Mouse (Mus musculus) bone marrow, adult 2 months (tissue): Measurements from ENCODE around the gene Macrod2. TPM values are rescaled to one million over a fixed set of nuclear protein-coding genes. Genes with fewer than 3 reads are reported as not detected.
A peak's percentile ranks its signal among the peaks of the same experiment; 100 is the strongest.

Experiments
- H3K27ac ChIP-seq: fragments of 200-500 bp; 2 replicates; pipeline ENCODE4 v1.5.1; 2012; ENCODE audit warnings: low read depth, mild to moderate bottlenecking, control low read depth, inconsistent platforms, low read length; ENCODE audit not compliant: control insufficient read depth, poor library complexity, insufficient read depth
- H3K4me1 ChIP-seq: fragments of 200-500 bp; 2 replicates; pipeline ENCODE4 v1.6.1; 2011; ENCODE audit warnings: low read length; ENCODE audit not compliant: control insufficient read depth, insufficient read depth
- H3K4me3 ChIP-seq: fragments of 200-500 bp; replicated peaks from 2 replicates; pipeline ENCODE3; 2011; ENCODE audit warnings: mild to moderate bottlenecking, low read depth, low read length, control low read depth; ENCODE audit not compliant: control insufficient read depth
- CTCF ChIP-seq: fragments of 200-500 bp; IDR thresholded peaks from 2 replicates; pipeline ENCODE4 v1.5.1; 2011; ENCODE audit warnings: low read length, control low read depth; ENCODE audit not compliant: control insufficient read depth, insufficient read depth
- POLR2A ChIP-seq: fragments of 200-500 bp; IDR thresholded peaks from 2 replicates; pipeline ENCODE4 v1.6.1; 2011; ENCODE audit warnings: low read depth, mild to moderate bottlenecking, control low read depth, low read length, borderline replicate concordance; ENCODE audit not compliant: control insufficient read depth
- WGBS: fragments of 180-500 bp; shearing (Covaris S2); methylation state at CpG from one replicate; pipeline ENCODE4 v1.1.7; 2018; 5-methylcytosine and 5-hydroxymethylcytosine counted together
- polyA plus RNA-seq: library from polyadenylated mRNA; stranded (reverse); fragments of >200 nt; gene quantifications from 2 replicates; pipeline ENCODE4 v1.2.4, GENCODE M21; 2011; ENCODE audit warnings: low replicate concordance; ENCODE audit not compliant: missing spikeins, insufficient read depth, insufficient read length

The Macrod2 gene
- polyA plus RNA-seq, 1 experiment = 2.8 TPM

DNA sequence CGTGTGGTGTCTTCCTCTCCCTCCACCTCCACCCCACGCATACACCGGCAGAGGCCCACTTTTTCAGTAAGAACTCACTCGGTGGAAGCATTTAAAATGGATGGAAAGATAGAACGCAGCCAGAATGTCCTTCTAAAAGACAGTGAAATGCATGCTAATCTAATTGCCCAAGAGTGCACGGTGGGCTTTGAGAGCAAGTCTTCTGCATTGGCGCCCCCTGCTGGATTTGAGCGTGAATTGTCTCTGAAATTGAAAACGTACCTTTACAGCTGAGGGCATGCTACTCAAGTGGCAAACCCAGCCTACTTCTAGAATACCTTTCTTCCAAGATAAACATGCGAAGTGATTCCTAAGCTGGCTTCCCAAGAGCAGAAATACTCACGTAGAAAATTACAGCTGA, 1858.8 kb downstream of the Macrod2 start:
- H3K4me1 ChIP-seq = no peaks in the 10 kb centered on the region
- 23% methylated on average over 11 of the region's 11 CpGs for WGBS

DNA sequence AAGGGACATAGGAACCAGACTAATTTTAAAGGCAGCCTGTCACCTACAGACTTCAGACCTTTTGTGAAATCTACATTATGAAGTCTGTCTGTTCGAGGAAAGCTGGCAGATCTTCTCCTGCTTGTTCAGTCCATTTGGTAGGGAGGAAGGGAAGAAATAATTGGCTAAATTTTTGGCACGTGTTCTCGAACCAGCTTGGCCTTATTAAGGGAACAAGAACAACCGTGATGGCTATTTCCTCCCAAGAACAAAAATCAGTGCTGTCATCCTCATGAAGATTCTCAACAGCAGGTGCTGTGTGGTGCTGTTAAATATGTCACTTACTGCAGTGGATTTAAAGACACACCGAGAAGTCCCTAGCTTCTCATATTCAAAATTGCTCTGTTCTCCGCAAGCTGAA, 1859.5 kb downstream of the Macrod2 start:
- no peak overlapping the region for H3K4me3 ChIP-seq
- H3K27ac ChIP-seq = no peak overlapping the region
- WGBS = 79% methylated on average over 6 of the region's 6 CpGs
- TF ChIP-seq POLR2A = no peak
- no peaks in the 10 kb centered on the region for H3K4me1 ChIP-seq

More for the DNA sequence above, 1858.8 kb downstream of the Macrod2 start:
- no peak overlapping the region for H3K4me3 ChIP-seq
- TF ChIP-seq POLR2A = no peak
- peak; percentile 38; the same call in 1 of the 2 replicates for TF ChIP-seq CTCF
- no peak overlapping the region for H3K27ac ChIP-seq

DNA sequence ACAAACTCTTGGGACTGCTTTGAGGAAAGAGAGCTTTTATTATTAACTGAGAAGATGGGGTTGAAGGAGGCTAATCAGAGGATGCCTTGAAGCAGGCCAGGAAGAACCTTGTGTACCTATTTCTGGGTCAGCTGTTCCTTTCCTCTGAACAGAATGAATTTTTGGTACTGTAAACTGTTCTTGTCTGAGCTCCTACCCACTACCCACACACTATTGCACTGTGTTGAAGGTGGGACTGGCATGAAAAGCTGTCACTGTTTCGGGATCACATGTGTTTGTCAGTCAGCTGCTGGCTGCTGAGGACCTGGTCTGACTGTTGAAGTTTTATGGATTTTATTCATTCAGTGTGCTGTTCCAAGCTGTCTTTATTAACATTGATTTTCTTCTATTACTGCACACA, 1862.4 kb downstream of the Macrod2 start:
- 61% methylated on average over 1 of the region's 1 CpGs for WGBS
- TF ChIP-seq CTCF (no peak), POLR2A (no peak)
- Histone ChIP-seq H3K4me3 (no peak overlapping the region), H3K4me1 (no peaks in the 10 kb centered on the region), H3K27ac (no peak overlapping the region)

DNA sequence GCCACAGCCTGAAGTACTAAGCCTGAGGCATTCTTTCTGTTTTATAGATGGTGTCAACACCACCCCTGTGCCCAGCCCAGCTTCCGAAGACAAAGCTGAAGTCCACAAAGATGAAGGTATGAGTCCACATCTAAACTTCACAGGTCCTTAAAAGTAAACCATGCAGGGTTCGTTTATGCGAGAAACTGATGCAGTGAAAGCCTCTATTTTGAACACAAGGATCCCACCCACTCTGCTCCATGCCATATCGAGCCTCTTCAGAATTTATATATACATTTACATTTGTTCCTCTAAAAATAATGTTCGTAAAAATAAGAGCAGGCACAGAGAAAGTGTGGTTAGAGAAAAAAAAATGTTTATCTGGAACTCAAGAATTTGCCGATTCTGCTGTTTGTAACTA, 1865.9 kb downstream of the Macrod2 start:
- no peak overlapping the region for H3K4me3 ChIP-seq
- 78% methylated on average over 6 of the region's 6 CpGs for WGBS
- no peaks in the 10 kb centered on the region for H3K4me1 ChIP-seq
- TF ChIP-seq CTCF (no peak), POLR2A (no peak)
- no peak overlapping the region for H3K27ac ChIP-seq

DNA sequence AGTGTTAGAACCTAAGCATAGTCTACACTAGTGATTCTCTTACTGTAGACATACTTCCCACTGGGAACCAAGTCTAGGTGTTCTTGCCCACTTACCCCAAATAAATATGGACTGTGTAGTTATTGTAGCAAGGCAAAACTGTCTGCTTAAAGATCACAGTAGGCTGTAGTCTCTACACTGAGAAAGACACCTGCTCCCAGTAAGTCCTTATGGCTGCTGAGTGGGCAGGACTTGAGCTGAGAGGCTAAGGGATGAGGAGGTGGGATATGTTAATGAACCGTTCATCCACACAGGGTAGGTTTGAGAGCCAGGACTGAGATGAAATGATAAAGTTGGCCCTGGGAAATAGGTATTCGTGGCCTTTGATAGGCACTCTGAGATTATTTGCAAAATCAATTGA, 1869.6 kb downstream of the Macrod2 start:
- H3K4me3 ChIP-seq = no peak overlapping the region
- no peaks in the 10 kb centered on the region for H3K4me1 ChIP-seq
- WGBS = 57% methylated on average over 2 of the region's 2 CpGs
- TF ChIP-seq POLR2A (no peak), CTCF (no peak)
- no peak overlapping the region for H3K27ac ChIP-seq

DNA sequence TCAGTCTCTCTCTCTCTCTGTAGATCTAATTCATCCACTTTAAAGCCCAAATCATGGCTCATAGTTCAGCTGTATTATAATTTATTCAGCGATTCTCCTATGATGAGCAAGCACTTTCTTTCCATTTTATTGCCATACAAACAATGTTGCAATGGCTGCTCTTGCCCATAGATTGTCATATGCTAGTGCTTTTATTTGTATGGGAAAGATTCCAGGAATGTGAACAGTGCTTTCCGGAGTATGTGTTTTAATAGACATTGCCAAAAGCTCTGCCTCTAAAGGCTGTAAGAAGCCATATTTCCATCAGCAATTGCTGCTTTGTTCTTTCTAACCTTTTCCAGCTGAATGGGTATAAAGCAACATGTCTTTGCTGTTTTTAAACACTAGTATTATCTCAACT, 1872.7 kb downstream of the Macrod2 start:
- Histone ChIP-seq H3K27ac (no peak overlapping the region), H3K4me3 (no peak overlapping the region), H3K4me1 (no peaks in the 10 kb centered on the region)
- TF ChIP-seq POLR2A = no peak
- TF ChIP-seq CTCF = no peak
- WGBS = 83% methylated on average over 2 of the region's 2 CpGs

DNA sequence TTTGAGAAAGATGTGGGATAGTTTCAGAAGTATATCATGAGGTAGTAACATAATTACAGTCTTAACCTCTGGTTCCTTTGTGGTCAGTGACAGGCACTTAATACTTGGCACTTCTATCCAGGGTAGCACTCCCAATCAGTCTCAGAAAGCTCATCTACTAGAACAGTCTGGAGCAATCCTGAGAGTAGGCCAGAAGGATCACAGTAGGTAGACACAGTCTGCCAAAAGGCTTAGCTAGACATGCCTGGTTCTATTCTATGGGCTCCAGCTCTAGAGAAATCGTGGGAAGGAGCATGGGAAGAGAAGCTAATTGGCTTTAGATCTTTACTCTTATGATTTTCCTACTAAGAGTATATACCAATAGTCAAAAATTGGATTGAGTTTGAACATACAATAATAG, 1891.7 kb downstream of the Macrod2 start:
- Histone ChIP-seq H3K27ac (no peak overlapping the region), H3K4me1 (no peaks in the 10 kb centered on the region), H3K4me3 (no peak overlapping the region)
- TF ChIP-seq POLR2A (no peak), CTCF (no peak)
- WGBS = 28% methylated on average over 1 of the region's 1 CpGs

DNA sequence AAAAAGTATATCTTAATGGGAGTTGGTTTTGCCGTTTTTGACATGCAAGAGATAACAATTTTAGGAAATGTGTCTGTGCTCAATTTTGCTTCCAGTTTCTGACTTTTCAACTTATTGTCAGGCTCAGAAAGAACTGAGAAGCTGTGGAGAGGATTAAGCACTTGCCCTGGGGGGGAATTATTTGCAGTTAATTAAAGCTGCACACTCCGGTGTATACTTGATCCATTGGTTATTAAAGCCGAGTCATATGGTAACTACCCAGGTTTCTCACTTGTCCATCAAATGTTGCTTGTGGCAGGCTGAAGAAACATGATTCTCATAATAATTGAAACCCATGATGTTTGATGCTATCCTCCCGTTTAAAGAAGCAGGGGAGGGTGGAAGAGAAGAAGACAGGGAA, 1899.7 kb downstream of the Macrod2 start:
- no peak for TF ChIP-seq POLR2A
- TF ChIP-seq CTCF = no peak
- WGBS = 76% methylated on average over 4 of the region's 4 CpGs
- Histone ChIP-seq H3K27ac (no peak overlapping the region), H3K4me1 (no peaks in the 10 kb centered on the region), H3K4me3 (no peak overlapping the region)

DNA sequence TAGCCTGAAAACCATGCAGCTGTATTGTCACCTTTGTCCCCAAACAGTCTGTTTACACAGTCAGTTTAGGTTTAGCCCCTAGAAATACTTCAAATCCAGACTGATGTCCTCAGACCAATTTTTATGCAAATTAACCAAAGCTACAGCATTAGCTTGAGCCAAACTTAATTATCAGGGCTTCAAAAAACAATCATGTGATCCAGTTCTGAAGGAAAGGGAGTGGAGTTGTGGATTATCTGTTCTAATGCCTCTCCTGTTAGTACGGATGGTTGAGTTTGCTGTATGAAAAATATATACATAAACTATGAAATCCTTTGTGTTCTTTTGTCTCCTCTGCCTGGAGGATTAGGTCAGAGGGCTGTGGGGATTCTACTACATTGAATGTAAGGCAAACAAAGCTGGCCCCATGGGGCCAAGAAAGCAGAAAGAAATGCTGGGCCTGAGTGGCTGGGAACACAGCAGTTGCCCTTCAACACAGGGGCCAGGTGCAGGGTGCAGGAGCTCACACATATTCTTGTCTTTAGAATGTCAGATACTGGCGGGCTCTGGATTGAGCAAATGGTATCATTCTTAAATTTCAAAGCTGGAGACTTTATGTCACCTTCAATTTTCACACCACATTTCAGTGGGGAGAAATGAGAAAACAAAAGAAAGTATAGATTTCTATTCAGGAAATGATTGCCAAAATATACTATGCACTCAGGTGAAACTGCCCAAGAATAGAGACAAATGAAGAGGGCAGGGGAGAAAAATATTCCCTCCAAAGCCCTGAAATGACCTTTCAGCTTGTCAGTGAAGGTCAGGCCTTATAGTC, 1908.2 kb downstream of the Macrod2 start:
- no peak for TF ChIP-seq POLR2A
- no peak for TF ChIP-seq CTCF
- WGBS = 51% methylated on average over 2 of the region's 2 CpGs
- Histone ChIP-seq H3K4me1 (no peaks in the 10 kb centered on the region), H3K27ac (no peak overlapping the region), H3K4me3 (no peak overlapping the region)
